Mouse (Mus musculus): ENCODE data around the gene Pex10. TPM values are rescaled to one million over a fixed set of nuclear protein-coding genes. Genes with fewer than 3 reads are reported as not detected.

Gene Pex10
- polyA plus RNA-seq, 1 experiment from 2014 or later: 16.6 TPM

DNA sequence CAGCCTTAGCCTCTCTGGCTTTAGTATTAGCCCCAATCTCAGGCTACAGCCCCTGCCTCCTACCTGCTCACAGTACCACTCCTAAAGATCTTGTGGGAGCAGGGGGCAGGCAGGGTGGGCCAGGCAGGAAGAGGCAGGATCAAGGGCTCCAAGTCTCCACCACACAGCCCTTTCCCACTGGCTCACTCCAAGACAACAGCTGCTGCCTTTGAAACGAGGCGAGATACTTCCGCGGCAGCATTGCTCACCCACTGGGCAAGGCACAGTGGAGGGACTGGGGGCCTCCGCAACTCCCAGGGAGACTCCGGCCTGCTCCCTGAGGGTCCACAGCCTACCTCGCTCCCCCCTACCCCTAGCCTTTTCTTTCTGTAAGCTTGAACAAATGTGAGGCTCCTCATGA, 32.6 kb upstream of the Pex10 start:
- H3K9ac ChIP-seq: no peak overlapping the region
- H3K4me1 ChIP-seq: no peaks in the 10 kb centered on the region
- no peak overlapping the region for H3K4me3 ChIP-seq
- ATAC-seq (ENCODE audit: extremely low read depth, insufficient number of reproducible peaks, low FRiP score, low TSS enrichment): no peak
- WGBS: 21% methylated on average over 7 of the region's 7 CpGs
- peaks cover 94% of the 10 kb centered on the region for H3K27me3 ChIP-seq (replicated peaks)
- no peak overlapping the region for H3K27ac ChIP-seq (replicated peaks)
- H3K36me3 ChIP-seq: no peaks in the 10 kb centered on the region
- no peaks in the 10 kb centered on the region for H3K9me3 ChIP-seq
- H3K4me2 ChIP-seq: no peak overlapping the region

- H3K27me3 ChIP-seq (replicated peaks): peaks cover 94% of the 10 kb centered on the region
These were observed 32.0 kb upstream of the Pex10 start for GRCm38 (mm10) chr4:155034787-155035186.

DNA sequence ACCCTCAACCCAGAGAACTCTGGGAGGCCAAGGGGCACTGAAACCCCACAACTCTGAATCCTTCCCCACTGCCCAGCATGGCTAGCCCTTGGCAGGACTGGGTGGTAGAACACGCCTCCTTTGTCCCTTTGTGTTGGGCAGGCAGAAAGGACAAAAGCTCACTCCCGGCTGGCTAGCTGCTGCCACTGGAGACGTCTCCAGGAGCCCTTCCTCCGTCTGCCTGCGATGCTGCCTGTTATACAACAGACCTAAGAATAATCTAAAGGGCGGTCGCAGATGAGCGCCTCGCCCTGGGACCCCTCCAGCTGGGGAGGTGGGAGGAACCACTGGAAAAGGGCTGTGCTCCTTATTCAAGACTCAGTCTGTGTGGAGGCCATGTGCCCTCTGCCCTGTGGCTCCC, 26.6 kb upstream of the Pex10 start:
- H3K4me3 ChIP-seq: no peak overlapping the region
- H3K9ac ChIP-seq: no peak overlapping the region
- WGBS: 58% methylated on average over 9 of the region's 9 CpGs
- H3K27ac ChIP-seq (replicated peaks): no peak overlapping the region
- ATAC-seq (ENCODE audit: extremely low read depth, insufficient number of reproducible peaks, low FRiP score, low TSS enrichment): no peak
- no peaks in the 10 kb centered on the region for H3K36me3 ChIP-seq
- H3K4me2 ChIP-seq: no peak overlapping the region
- 0 out of 2 replicates have a peak, but pooled peaks cover 5% of the 10 kb centered on the region for H3K4me1 ChIP-seq
- H3K9me3 ChIP-seq: no peaks in the 10 kb centered on the region
- H3K27me3 ChIP-seq (replicated peaks): peaks cover 96% of the 10 kb centered on the region

More at GRCm38 (mm10) chr4:155034787-155035186, 32.0 kb upstream of the Pex10 start:
- 57% methylated on average over 13 of the region's 13 CpGs for WGBS
- H3K27ac ChIP-seq (replicated peaks): no peak overlapping the region
- no peaks in the 10 kb centered on the region for H3K9me3 ChIP-seq
- no peak overlapping the region for H3K4me3 ChIP-seq
- H3K4me1 ChIP-seq: no peaks in the 10 kb centered on the region
- no peak overlapping the region for H3K4me2 ChIP-seq
- no peaks in the 10 kb centered on the region for H3K36me3 ChIP-seq
- no peak overlapping the region for H3K9ac ChIP-seq
- ATAC-seq (ENCODE audit: extremely low read depth, insufficient number of reproducible peaks, low FRiP score, low TSS enrichment): no peak

- no peak for ATAC-seq (ENCODE audit: extremely low read depth, insufficient number of reproducible peaks, low FRiP score, low TSS enrichment)
- Histone ChIP-seq H3K27me3 (replicated peaks) (peaks cover 96% of the 10 kb centered on the region), H3K9ac (no peak overlapping the region), H3K9me3 (no peaks in the 10 kb centered on the region), H3K36me3 (no peaks in the 10 kb centered on the region), H3K4me3 (no peak overlapping the region), H3K4me1 (0 out of 2 replicates have a peak, but pooled peaks cover 5% of the 10 kb centered on the region), H3K27ac (replicated peaks) (no peak overlapping the region), H3K4me2 (no peak overlapping the region)
- WGBS: 61% methylated on average over 6 of the region's 6 CpGs
These were observed 26.1 kb upstream of the Pex10 start for GRCm38 (mm10) chr4:155040696-155041095.

GRCm38 (mm10) chr4:155042606-155043288, 24.1 kb upstream of the Pex10 start:
- Histone ChIP-seq H3K9me3 (no peaks in the 10 kb centered on the region), H3K4me3 (peak overlapping the region; percentile 40), H3K27me3 (replicated peaks) (peaks cover 96% of the 10 kb centered on the region), H3K4me1 (0 out of 2 replicates have a peak, but pooled peaks cover 5% of the 10 kb centered on the region), H3K27ac (replicated peaks) (no peak overlapping the region), H3K4me2 (peak overlapping the region; percentile 61), H3K9ac (no peak overlapping the region), H3K36me3 (no peaks in the 10 kb centered on the region)
- WGBS: 1% methylated on average over 64 of the region's 65 CpGs
- ATAC-seq (ENCODE audit: extremely low read depth, insufficient number of reproducible peaks, low FRiP score, low TSS enrichment): no peak

DNA sequence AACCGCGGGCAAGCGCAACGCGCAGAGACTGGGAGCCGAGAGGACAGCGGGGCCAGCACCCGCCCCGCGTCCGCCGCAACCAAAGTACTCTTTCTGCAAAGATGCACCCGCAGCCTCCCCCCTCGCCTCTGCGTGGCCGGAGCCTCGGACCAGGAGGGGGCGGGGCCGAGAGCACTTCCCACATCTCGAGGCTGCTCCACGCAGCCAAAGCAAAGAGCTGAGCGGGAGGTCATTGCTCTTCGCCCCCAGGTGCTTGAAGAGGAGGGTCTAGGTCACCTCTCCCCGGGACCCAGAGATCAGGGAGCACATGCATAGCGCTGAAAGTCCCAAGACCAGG, 23.6 kb upstream of the Pex10 start:
- Histone ChIP-seq H3K36me3 (no peaks in the 10 kb centered on the region), H3K9me3 (no peaks in the 10 kb centered on the region), H3K4me1 (0 out of 2 replicates have a peak, but pooled peaks cover 5% of the 10 kb centered on the region), H3K27me3 (replicated peaks) (peaks cover 96% of the 10 kb centered on the region), H3K9ac (no peak overlapping the region), H3K27ac (replicated peaks) (no peak overlapping the region), H3K4me3 (peak overlapping the region; percentile 40), H3K4me2 (peak overlapping the region; percentile 61)
- WGBS: 2% methylated on average over 25 of the region's 25 CpGs
- no peak for ATAC-seq (ENCODE audit: extremely low read depth, insufficient number of reproducible peaks, low FRiP score, low TSS enrichment)

DNA sequence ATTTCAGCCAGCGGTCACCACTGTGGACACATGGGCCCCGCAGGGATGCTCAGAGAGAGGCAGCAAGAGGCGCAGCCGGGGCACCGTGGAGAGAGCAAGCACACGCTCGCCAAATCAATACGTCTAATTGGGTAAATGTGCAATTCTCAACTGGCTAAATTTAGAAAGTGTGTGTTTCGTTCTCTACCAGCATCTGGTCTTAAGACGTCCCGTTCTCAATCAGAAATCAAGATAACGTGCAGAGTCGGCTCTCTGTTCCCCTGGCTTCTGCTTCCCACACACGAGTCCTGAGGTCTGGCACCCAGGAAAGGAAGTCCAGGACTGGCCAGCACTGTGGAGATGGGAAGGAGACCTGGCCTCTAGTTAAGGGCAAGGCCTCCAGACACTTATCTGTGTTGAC, 20.2 kb upstream of the Pex10 start:
- peaks cover 85% of the 10 kb centered on the region for H3K27me3 ChIP-seq (replicated peaks)
- 67% methylated on average over 14 of the region's 14 CpGs for WGBS
- ATAC-seq (ENCODE audit: extremely low read depth, insufficient number of reproducible peaks, low FRiP score, low TSS enrichment): no peak
- H3K27ac ChIP-seq (replicated peaks): no peak overlapping the region
- 0 out of 2 replicates have a peak, but pooled peaks cover 5% of the 10 kb centered on the region for H3K4me1 ChIP-seq
- H3K4me3 ChIP-seq: no peak overlapping the region
- H3K4me2 ChIP-seq: no peak overlapping the region
- H3K36me3 ChIP-seq: no peaks in the 10 kb centered on the region
- H3K9me3 ChIP-seq: no peaks in the 10 kb centered on the region
- no peak overlapping the region for H3K9ac ChIP-seq

- H3K4me1 ChIP-seq: no peaks in the 10 kb centered on the region
- no peaks in the 10 kb centered on the region for H3K36me3 ChIP-seq
- H3K4me2 ChIP-seq: no peak overlapping the region
- peaks cover 64% of the 10 kb centered on the region for H3K27me3 ChIP-seq (replicated peaks)
- WGBS: 61% methylated on average over 7 of the region's 7 CpGs
- H3K9me3 ChIP-seq: no peaks in the 10 kb centered on the region
- H3K9ac ChIP-seq: no peak overlapping the region
- ATAC-seq (ENCODE audit: extremely low read depth, insufficient number of reproducible peaks, low FRiP score, low TSS enrichment): no peak
- no peak overlapping the region for H3K27ac ChIP-seq (replicated peaks)
- no peak overlapping the region for H3K4me3 ChIP-seq
These were observed 16.7 kb upstream of the Pex10 start for GRCm38 (mm10) chr4:155050116-155050515.

DNA sequence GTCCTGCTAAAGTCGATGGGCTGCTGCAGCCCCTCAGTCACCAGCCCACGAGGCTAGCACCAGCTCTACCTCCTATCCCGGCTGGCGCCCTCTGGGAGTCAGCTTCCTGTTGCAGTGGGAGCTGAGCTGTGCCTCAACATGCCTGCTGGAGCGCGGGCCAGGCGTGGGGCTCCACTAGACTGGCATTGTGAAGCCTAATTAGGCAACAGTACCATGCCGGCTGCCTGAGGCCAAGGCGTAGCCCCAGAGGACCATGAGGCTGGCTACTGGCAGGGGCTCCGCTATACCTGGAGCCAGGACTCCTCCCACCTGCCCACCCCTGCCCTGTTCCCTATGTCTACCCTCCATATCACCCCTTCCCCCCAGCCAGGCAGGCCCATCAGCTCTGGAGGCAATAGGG, 10.1 kb upstream of the Pex10 start, which contains the start of gene Plch2:
TSS of gene Plch2 (minus strand) at position 61 of the 400 bp plus-strand sequence.
- H3K4me2 ChIP-seq: no peak within 1 kb of the TSS
- no peak within 1 kb of the TSS for H3K4me3 ChIP-seq
- H3K36me3 ChIP-seq: no peaks in the 10 kb centered on the region
- no peaks in the 10 kb centered on the region for H3K4me1 ChIP-seq
- no peak for ATAC-seq (ENCODE audit: extremely low read depth, insufficient number of reproducible peaks, low FRiP score, low TSS enrichment)
- no peak within 1 kb of the TSS for H3K9ac ChIP-seq
- no peak within 1 kb of the TSS for H3K27ac ChIP-seq (replicated peaks)
- H3K9me3 ChIP-seq: no peaks in the 10 kb centered on the region
- 62% methylated on average over 10 of the region's 10 CpGs for WGBS
- peaks cover 53% of the 10 kb centered on the region for H3K27me3 ChIP-seq (replicated peaks)

DNA sequence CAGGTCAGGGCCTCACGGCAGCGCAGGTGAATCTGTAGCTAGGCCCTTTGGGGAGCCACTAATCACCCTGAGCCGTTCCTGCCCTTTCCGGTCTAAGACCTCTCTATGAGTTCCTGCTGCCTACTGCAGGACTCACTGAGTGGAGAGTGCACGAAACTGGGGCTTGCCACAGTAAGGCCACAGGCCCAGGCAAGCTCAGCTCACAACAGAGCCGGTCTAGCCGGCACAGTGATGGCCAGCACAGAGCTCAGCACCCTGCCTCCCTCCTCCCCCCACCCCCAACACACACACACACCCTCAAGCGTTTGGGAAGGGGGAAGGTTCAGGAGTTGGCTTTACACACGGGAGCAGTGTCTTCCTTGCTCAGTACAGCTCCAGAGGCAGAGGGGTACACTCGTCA, 8.5 kb upstream of the Pex10 start:
- Histone ChIP-seq H3K9me3 (no peaks in the 10 kb centered on the region), H3K4me2 (no peak overlapping the region), H3K27ac (replicated peaks) (no peak overlapping the region), H3K4me3 (no peak overlapping the region), H3K9ac (no peak overlapping the region), H3K36me3 (no peaks in the 10 kb centered on the region), H3K27me3 (replicated peaks) (peaks cover 65% of the 10 kb centered on the region), H3K4me1 (no peaks in the 10 kb centered on the region)
- 39% methylated on average over 10 of the region's 10 CpGs for WGBS
- ATAC-seq (ENCODE audit: extremely low read depth, insufficient number of reproducible peaks, low FRiP score, low TSS enrichment): no peak

- peaks cover 8% of the 10 kb centered on the region for H3K36me3 ChIP-seq
- H3K9me3 ChIP-seq: no peaks in the 10 kb centered on the region
- no peak for ATAC-seq (ENCODE audit: extremely low read depth, insufficient number of reproducible peaks, low FRiP score, low TSS enrichment)
- H3K27ac ChIP-seq (replicated peaks): no peak overlapping the region
- no peak overlapping the region; the same call in 1 of the 2 replicates for H3K9ac ChIP-seq
- peaks cover 22% of the 10 kb centered on the region for H3K4me1 ChIP-seq
- no peak overlapping the region for H3K4me2 ChIP-seq
- 41% methylated on average over 3 of the region's 3 CpGs for WGBS
- no peak overlapping the region for H3K4me3 ChIP-seq
- H3K27me3 ChIP-seq (replicated peaks): peaks cover 31% of the 10 kb centered on the region
These were observed 2.9 kb upstream of the Pex10 start for GRCm38 (mm10) chr4:155063895-155064294.

- WGBS: 47% methylated on average over 2 of the region's 2 CpGs
- Histone ChIP-seq H3K27ac (replicated peaks) (no peak overlapping the region), H3K4me2 (no peak overlapping the region), H3K27me3 (replicated peaks) (peaks cover 25% of the 10 kb centered on the region), H3K9me3 (no peaks in the 10 kb centered on the region), H3K4me3 (no peak overlapping the region), H3K9ac (no peak overlapping the region), H3K4me1 (peaks cover 22% of the 10 kb centered on the region), H3K36me3 (peaks cover 14% of the 10 kb centered on the region)
- no peak for ATAC-seq (ENCODE audit: extremely low read depth, insufficient number of reproducible peaks, low FRiP score, low TSS enrichment)
These were observed 2.3 kb upstream of the Pex10 start for GRCm38 (mm10) chr4:155064474-155064873.
